Mouse (Mus musculus) MEL-GATA-1-ER (cell line): Measurements from ENCODE around the gene Gnat1.

Experiments used
- DNase-seq: peaks from one replicate; pipeline ENCODE4 v3.0.0-alpha.2; 2012; ENCODE audit warnings: low read depth; ENCODE audit errors: extremely low read depth

The Gnat1 gene

DNA sequence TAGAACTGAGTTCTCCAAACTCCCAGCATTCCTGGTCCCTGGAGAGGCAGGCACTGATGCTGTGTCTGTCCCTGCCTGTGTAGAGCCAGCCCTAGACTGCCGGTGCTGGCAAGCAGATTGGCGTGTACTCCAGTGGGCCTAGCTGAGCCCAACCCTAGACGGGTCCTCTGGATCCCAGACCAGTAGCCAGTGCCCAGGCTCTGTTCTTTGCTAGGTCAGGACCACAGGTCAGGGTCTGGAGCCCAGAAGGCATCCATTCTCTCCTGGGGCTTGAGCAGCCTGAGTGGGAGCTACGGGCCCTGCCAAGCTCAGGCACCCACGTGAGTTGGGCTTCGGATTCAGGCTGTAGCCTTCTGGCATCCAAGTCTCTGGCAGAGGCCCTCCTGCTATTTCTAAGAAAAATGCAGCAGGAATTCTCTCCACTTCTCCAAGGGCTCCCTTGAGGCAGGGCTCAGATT lies 20.6 kb upstream of the Gnat1 start:
- no peak for DNase-seq

DNA sequence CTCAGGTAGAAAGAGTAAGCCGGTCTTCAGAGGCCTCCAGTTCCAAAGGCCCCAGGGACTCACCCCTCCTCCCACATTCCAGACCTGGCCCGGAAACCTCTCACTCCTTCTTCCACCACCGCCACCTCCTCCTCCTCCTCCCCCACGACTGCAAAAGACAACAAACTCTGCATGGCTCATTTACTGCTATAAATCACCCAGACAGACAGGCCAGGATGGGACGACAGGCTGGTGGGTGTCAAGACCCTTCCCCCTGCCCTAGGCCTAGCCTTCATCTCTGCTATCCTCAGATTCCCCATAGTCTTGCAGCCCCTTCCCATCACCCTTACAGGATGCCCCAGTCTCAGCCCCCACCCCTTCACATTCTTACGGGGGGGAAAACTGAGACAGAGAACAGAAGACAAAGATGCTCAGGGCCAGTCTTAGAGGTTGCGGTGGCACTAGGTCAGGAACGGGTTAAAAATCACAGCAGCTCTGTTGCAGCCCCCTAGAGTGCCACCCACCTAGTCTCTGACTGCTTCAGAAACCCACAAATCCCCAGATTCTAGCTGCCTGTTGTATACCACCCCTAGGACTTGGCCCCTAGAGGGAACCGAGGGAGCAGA lies 20.0 kb upstream of the Gnat1 start:
- DNase-seq: no peak

DNA sequence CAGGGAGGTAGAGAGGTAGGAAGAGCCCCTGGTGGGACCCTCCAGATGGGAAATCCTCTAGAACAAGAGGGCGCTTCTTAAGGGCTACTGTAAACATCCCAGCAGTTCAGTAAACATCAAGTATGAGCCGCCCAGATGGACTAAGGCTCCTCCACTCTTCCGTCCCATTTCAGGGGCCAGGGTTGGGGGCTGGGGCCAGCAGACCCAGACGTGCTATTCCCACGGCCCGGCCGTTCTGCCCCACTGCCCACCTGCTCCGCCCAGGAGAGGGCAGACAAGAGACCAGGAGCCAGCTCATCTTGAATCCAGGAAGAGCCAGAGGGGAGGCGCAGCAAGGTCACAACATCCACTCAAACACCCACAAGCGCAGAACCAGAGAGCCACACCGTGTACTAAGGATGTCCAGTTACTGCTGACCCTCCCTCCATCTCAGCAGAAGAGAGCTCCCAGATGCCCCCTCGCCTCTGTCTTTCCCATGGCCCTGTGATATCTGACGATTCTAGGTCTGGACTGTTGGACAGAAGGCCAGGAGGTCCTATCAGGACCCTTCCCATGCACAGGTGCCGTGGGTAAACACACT lies 19.2 kb upstream of the Gnat1 start:
- no peak for DNase-seq

DNA sequence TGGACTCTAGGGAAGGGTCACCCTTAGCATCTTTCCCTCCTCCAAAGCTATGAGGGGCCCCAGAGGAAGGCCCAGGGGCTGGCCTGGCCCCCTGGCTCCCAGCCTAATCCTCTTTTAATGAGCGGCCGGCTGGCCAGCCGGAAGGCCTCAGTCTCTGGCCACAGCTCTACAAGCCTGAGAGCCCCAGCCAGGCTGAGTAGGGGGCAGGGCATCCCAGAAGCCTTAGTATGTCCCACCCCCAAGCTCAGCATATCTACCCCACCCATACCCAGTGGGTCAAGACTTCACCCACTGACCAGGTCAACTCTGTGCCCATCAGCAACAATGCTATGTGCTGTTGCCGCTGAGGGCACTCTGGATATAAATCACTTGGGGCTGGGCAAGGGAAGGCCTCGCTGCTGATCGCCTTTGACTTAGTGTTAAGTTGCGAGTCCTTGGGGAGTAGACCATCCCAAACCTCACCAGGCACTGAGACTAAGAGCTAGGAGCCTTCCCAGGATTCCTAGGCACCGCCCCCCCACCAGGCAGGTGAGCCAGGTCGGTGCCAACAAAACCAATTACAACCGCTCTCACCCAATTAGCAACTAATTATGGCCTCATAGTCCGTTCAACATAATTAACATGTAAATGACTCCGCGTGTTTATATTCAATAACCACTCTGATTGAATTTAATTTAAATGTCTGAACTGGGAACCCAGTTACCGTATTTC lies 18.5 kb upstream of the Gnat1 start:
- no peak for DNase-seq

DNA sequence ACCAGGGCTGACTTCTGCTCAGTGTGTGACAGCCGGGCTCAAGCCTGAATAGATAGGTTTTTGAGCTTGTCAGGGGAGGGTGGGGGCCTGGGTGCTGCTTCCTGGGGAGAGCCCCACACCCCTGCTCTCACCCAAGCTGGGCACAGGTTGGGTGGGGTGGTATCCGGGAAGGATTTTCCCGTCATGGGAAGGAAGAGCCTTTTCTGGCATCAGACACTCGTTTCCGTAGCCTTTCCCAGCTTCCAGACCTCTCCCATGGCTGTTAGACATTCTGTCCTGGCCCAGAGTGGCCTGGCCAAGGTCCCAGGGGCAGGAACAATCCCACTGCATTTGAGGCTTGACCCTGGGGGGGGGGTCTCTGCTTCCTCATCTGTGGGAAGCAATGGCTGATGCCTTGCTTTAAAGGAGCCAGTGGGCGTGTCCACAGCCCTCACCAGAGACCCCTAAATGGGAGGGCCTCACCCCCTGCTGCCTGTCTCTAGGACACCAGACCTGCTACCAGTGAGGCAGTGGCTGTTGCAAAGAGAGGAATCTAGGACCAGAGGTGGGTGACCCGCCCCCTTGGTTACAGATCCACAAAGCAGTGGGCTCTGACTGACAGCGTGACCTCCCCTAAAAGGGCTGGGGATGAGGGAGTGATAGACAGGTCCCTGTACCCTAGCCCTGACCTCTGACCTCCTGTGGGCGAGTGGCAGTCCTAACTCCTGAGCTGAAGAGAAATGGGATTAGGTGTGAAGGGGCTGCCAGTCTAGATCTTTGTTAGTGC lies 17.5 kb upstream of the Gnat1 start:
- no peak for DNase-seq

DNA sequence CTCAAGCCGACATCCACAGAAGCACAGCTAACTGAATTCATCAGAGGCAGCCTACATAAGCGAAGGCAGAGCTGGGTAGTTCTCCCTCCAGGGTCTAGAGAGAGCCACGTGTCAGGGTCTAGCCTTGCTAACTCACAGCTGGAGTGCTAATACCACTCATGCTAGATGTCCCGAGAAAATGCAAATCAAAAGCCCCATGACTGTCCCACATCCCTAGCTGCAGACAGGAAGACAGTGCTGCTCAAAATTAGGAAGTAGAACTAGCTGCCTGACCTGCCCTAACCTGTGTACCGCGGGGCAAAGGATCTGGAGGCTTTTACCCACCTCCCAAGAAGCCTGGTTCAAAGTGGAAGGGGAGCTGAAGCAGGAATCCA lies 16.6 kb upstream of the Gnat1 start:
- no peak for DNase-seq

DNA sequence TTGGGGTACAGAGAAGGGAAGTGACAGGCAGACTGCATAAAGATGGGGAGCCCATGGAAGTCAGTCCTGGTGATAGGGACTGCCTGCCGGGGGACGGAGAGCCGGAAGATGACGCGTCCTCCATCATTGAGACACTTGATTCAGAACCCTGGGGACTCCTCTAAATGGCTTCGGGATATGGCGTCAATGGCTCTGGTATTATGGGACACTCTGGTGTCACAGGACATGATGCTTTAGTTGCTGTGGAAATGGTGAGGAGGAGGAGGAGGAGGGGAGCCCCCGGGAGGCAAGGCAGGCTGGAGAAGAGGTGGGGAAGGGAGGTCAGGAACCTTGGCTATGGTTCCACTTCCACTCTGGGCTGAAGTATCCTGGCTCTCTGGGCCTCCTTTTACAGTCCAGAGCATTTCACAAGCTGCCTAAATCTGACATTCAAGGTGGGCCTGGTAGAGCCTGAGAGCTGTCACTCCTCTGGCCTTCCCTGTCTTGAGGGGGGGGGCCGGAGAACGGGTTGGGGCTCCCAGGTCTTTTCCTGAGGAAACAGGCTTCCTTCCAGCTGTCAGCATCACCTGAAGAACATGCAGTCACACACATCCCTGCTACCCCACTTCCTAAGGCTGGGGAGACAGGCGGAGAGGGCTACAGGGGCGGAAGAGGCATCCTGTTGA lies 16.1 kb upstream of the Gnat1 start:
- DNase-seq: no peak

DNA sequence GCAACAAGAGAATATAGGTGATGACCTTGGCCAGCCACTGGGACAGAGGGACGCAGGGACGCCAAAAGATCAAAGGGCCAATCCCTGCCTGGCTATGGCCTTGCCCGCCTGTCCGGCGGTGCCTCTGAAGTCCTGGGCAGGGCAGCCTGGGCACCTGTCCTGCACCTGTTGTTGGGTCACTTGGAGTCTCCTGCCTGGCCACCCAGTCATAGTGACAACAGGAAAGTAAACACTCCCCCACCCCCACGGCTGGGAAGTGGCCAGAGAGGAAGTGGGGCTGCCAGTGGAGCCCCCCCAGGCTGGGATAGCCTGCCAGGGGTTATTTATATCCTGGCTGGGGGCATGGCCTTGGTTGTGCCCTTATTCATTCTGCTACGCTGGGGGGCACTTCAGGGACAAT lies 15.1 kb upstream of the Gnat1 start:
- DNase-seq: no peak

DNA sequence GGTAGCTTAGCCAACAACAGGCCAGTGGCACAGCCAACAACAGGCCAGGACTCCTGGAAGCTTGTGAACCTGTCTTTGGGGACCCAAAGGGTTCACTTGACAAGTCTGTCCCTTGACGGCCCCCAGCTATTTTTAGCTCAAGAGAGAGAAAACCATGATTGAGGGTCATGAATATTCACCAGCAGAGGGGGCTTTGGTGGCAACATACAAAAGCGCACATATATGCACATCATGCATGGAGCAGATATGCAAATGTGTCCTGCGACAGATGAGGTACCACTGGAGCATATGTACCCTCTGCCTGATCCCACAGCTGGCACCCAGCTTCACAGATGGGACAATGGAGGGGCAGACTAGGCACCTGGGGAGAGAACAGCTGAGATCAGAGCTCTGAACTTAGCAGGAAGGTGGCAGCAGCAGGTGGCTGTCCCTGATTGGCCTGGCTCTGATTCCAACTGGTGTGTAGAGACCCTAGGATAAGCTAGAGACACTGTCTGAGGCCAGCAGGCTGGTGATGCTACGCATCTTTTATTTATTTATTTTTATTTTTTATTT lies 14.0 kb upstream of the Gnat1 start:
- no peak for DNase-seq

DNA sequence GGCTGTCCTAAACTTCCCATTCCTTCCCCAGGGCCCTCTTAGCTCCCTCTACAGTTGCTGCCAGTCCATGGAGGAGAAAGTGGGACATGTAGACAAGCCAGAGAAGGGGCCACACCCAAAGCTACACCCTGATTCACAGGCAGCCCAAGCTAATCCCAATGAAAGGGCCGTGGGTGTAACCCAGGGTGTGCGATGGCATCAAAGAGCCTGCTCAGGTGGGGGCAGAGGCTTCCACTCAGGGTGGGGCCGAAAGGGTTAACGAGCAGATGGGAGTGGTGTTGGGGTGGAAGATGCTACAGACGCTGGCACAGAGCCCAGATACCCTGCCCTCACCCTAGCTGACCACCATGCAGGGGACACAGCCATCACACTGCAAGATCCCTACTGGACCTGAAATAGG lies 13.3 kb upstream of the Gnat1 start:
- DNase-seq: no peak

DNA sequence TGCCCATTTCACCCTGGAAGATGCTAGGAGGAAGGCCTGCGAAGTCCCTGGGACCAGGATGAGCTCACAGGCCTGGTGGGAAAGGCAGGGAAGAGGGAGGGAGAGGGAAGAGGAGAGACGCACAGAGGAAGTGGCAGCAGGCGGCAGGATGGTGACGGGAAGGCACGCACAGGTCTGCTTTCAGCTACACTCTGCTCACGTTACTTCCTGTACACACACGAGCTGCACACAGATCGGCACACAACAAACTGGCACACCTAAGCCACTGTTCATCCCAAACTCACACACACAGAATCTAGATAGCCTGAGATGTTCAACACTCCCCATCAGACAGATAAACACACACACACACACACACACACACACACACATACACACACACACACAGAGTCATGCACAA lies 10.9 kb upstream of the Gnat1 start:
- no peak for DNase-seq

DNA sequence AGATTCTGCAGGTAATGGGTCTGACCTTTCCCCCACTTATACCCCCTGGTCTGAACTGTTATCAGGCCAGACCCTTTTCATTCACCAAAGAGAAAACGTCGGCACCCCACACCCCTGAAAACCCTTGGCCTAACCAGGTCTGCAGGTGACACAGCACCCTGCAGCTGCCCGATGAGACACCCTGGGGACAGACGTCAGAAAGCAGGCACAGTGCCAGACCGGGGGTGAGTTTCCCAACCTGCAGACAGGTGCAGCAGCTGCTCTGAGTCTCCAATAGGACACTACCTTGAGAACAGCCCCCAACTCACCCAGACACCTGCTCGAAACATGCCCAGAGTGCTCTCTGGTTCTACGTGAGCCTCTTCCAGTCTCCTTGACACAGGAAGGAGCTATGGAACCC lies 9.4 kb upstream of the Gnat1 start:
- DNase-seq: no peak

DNA sequence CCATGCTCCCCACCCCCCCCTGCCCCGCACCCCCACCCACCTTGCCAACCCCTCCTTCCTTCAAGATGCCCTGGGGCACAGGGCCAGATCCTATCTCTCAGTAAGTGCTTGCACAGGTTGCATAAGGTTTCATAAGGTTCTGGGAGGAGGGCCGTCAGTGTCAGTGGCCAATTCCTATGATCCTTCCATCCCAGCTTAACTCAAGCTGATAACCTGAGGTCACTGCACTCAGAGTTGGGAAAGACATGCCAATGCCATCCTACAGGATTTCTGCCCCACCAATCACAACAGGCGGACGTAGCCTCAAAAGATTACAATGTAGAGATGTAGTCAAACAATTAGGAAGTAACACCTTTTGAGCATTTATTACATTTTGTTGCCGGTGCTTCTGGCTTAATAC lies 8.9 kb upstream of the Gnat1 start:
- no peak for DNase-seq

DNA sequence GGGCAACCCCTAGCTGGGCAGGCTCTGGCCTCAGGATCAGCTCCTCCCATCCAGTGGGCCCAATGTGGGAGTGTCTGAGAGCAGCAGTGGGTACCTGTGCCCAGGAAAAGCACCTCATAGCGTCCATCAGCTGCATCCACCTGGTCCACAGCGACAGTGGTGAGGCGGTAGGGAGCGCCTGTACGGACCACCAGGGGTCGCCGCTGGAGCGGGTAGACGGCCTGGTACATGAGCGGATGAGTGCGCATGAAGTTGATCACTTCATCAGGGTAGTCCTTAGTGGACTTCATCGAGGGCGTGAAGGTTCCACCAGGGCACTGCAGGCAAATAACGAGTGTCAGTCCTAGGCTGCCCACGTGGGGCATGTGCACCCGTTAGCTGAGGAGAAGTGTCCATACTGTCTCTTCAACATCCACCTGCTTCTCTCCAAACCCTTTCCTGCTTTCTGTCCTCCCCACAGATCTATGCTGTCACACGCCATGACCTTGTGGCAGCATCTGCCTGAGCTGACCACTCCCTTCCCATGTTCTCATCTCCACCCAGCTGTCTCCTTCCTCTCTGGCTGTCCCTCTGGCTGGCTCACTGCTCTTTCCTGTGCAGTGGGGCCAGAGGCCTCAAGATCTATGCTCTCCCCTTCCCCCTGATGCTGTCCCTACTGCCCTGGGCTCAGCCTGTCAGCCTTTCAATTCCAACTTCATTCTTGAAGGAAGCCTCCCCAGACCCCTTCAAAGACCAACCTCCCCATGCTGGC lies 5.9 kb upstream of the Gnat1 start:
- DNase-seq: peak; percentile 8

DNA sequence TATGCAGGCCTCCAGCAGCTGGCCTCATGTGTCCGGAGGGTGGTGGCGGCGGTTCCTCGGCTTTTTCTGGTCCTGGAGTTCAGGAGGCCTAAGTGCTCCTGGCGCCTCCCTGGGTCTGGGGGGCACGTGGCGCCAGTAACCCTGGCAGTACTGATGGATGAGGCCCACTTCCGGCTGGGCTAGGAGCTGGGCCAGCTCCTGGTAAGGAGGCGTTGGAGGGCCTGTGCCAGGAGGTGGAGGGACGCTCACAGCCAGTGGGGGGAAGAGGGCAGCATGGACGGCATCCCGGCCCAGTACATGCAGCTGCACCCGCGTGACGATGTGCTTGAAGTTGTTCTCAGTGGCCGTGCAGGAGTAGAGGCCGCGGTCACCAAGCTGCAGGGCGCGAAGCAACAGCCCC lies 2.9 kb upstream of the Gnat1 start:
- DNase-seq: no peak

DNA sequence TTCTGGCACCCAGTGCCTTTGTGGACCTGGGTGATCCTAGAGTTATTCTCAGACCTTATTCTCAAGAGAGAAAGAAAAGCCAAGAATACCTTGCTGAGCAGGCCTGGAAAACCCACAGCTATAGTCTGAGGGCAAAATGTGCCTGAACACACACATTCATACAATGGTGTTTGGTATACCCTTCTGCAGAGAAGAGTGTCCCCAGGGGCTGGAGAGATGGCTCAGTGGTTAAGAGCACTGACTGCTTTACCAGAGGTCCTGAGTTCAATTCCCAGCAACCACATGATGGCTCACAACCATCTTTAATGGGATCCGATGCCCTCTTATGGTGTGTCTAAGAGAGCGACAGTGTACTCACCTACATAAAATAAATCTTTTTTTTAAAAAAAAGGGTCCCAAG lies 651 bp downstream of the Gnat1 start:
- no peak for DNase-seq

DNA sequence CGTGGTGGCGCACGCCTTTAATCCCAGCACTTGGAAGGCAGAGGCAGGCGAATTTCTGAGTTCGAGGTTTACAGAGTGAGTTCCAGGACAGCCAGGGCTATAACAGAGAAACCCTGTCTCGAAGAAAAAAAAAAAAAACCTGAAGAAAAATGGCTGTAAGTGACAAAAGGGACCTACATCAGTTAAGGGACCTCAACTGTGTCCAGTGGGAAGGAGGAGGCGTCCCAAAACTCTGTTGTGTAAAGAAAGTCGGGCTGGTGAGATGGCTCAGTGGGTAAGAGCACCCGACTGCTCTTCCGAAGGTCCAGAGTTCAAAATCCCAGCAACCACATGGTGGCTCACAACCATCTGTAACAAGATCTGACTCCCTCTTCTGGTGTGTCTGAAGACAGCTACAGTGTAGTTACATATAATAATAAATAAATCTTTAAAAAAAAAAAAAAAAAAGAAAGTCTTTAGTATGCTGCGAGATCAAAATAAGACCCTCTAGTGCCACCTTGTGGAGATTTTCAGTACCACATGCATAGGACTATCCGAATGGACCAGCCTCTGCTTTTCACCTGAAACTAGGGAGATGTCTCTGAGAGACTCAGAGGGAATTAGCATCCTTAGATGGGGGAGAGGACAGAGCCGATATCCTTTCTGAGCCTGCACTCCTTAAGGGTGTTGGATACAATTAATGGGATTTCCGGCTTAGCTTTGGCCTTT lies 1.5 kb downstream of the Gnat1 start:
- peak; percentile 66 for DNase-seq

DNA sequence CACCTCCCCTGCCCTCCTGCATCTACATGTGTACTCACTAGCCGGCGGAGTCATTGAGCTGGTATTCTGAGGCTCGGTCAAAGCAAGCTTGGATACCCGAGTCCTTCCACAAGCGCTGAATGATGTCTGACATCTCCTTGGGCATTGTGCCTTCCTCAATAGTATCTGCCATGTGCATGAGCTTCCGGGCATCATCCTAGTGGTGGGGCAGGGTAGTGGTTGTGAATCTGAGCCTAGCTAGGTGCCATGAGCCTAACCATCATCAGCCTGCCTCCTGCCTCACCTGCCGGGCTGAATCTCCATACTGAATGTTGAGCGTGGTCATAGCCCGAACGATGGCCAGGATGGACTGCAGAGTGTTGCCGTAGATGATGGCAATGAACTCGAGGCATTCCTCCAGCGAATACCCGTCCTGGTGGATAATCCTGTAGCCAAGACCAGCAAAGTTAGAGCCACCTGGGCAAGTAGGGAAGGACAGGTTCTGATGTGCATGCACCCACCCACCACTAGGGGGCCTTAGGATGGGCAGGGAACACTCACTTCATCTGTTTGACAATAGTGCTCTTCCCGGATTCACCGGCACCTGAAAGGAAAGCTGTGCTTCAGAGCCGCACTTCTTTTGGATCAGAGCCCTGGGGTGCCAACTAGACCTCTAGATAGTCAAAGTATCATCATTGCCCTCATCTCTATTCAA lies 2.3 kb downstream of the Gnat1 start:
- peak; percentile 26 for DNase-seq

DNA sequence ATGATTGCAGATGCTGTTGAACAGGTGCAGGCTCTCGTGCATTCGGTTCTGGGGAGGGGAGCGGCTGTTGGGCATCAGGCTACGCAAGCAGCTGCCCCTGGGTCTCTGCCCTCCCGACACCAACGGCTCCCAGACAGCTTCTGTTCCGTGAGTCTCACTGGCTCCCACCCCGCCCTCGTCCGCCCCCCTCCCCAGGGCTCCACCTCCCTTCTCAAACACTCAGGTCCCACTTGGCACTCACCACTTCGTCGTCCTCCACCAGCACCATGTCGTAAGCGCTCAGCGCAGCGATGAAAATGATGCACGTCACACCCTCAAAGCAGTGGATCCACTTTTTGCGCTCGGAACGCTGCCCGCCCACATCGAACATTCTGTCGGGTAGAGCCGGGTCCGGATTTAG lies 3.2 kb downstream of the Gnat1 start:
- DNase-seq: no peak
